Mouse (Mus musculus) midbrain, embryonic 15.5 days (tissue): ENCODE data around the gene Fgfr2. TPM values are rescaled to one million over a fixed set of nuclear protein-coding genes. Genes with fewer than 3 reads are reported as not detected.

ENCODE experiments used
- ATAC-seq: fragments of 200-750 bp; cut with Nextera tagmentation; replicated peaks from 2 replicates; pipeline ENCODE4 v1.8.0; 2017; ENCODE audit warnings: moderate TSS enrichment
- H3K27ac ChIP-seq: fragments of 300-500 bp; sonication (generic); 2 replicates; pipeline ENCODE4 v1.5.1; 2015; ENCODE audit warnings: mild to moderate bottlenecking, inconsistent platforms
- H3K27me3 ChIP-seq: fragments of 300-500 bp; sonication (generic); replicated peaks from 2 replicates; pipeline ENCODE4 v1.6.1; 2015; ENCODE audit warnings: inconsistent platforms
- H3K36me3 ChIP-seq: fragments of 300-500 bp; sonication (generic); replicated peaks from 2 replicates; pipeline ENCODE4 v1.6.1; 2015; ENCODE audit warnings: inconsistent platforms
- H3K4me1 ChIP-seq: fragments of 300-500 bp; sonication (generic); 2 replicates; pipeline ENCODE4 v1.6.1; 2015; ENCODE audit warnings: inconsistent platforms
- H3K4me2 ChIP-seq: fragments of 300-500 bp; sonication (generic); 2 replicates; pipeline ENCODE4 v1.6.1; 2015; ENCODE audit warnings: inconsistent platforms, mild to moderate bottlenecking, moderate library complexity
- H3K4me3 ChIP-seq: fragments of 300-500 bp; sonication (generic); 2 replicates; pipeline ENCODE4 v1.5.1; 2015; ENCODE audit warnings: mild to moderate bottlenecking, inconsistent platforms
- H3K9ac ChIP-seq: fragments of 300-500 bp; sonication (generic); 2 replicates; pipeline ENCODE4 v1.6.1; 2015; ENCODE audit warnings: mild to moderate bottlenecking, inconsistent platforms
- H3K9me3 ChIP-seq: fragments of 300-500 bp; sonication (generic); 2 replicates; pipeline ENCODE4 v1.6.1; 2016; ENCODE audit warnings: inconsistent platforms
- WGBS: fragments of 180-500 bp; shearing (Covaris S2); methylation state at CpG from one replicate; pipeline ENCODE4 v1.1.7; 2015; ENCODE audit warnings: mixed read lengths; 5-methylcytosine and 5-hydroxymethylcytosine counted together
- polyA plus RNA-seq: library from polyadenylated mRNA; unstranded; fragments of >200 nt; fragmentation: Nextera tagmentation; extraction: Ambion mirVana; gene quantifications from 2 replicates; pipeline ENCODE4 v1.2.1, GENCODE M21; 2015

The Fgfr2 gene
- polyA plus RNA-seq, 1 experiment from 2014 or later: 23.3 TPM

- no peak overlapping the region for H3K27ac ChIP-seq
- peaks cover 14% of the 10 kb centered on the region for H3K4me1 ChIP-seq
- no peaks in the 10 kb centered on the region for H3K36me3 ChIP-seq
- no peak overlapping the region for H3K4me2 ChIP-seq
- no peak for ATAC-seq
- H3K9ac ChIP-seq: no peak overlapping the region
- no peaks in the 10 kb centered on the region for H3K9me3 ChIP-seq
- no peaks in the 10 kb centered on the region for H3K27me3 ChIP-seq
- H3K4me3 ChIP-seq: no peak overlapping the region
- 96% methylated on average over 9 of the region's 9 CpGs for WGBS
Measured at GRCm38 (mm10) chr7:130665358-130665757, 2457.8 kb downstream of the Fgfr2 start.

GRCm38 (mm10) chr7:130664629-130665028 is 2458.5 kb downstream of the Fgfr2 start:
- no peaks in the 10 kb centered on the region for H3K27me3 ChIP-seq
- H3K4me2 ChIP-seq: no peak overlapping the region
- no peaks in the 10 kb centered on the region for H3K36me3 ChIP-seq
- H3K9me3 ChIP-seq: no peaks in the 10 kb centered on the region
- no peak overlapping the region for H3K4me3 ChIP-seq
- peaks cover 12% of the 10 kb centered on the region for H3K4me1 ChIP-seq
- no peak for ATAC-seq
- WGBS: 84% methylated on average over 5 of the region's 5 CpGs
- H3K27ac ChIP-seq: no peak overlapping the region
- no peak overlapping the region for H3K9ac ChIP-seq

GRCm38 (mm10) chr7:130664037-130664436 is 2459.1 kb downstream of the Fgfr2 start:
- no peak overlapping the region for H3K27ac ChIP-seq
- no peak overlapping the region for H3K9ac ChIP-seq
- no peaks in the 10 kb centered on the region for H3K36me3 ChIP-seq
- ATAC-seq: no peak
- peaks cover 6% of the 10 kb centered on the region for H3K4me1 ChIP-seq
- H3K4me2 ChIP-seq: no peak overlapping the region
- H3K9me3 ChIP-seq: no peaks in the 10 kb centered on the region
- 94% methylated on average over 5 of the region's 5 CpGs for WGBS
- no peaks in the 10 kb centered on the region for H3K27me3 ChIP-seq
- no peak overlapping the region for H3K4me3 ChIP-seq

- WGBS: 65% methylated on average over 4 of the region's 4 CpGs
- no peaks in the 10 kb centered on the region for H3K27me3 ChIP-seq
- H3K9ac ChIP-seq: no peak overlapping the region
- no peaks in the 10 kb centered on the region for H3K9me3 ChIP-seq
- H3K4me1 ChIP-seq: no peaks in the 10 kb centered on the region
- no peak for ATAC-seq
- no peak overlapping the region for H3K4me3 ChIP-seq
- H3K4me2 ChIP-seq: no peak overlapping the region
- H3K36me3 ChIP-seq: no peaks in the 10 kb centered on the region
- H3K27ac ChIP-seq: no peak overlapping the region
Measured at GRCm38 (mm10) chr7:130662869-130663268, 2460.3 kb downstream of the Fgfr2 start.

- 45% methylated on average over 5 of the region's 5 CpGs for WGBS
- ATAC-seq: no peak
- H3K27ac ChIP-seq: no peak overlapping the region
Measured at GRCm38 (mm10) chr7:130662250-130662649, 2460.9 kb downstream of the Fgfr2 start.

GRCm38 (mm10) chr7:130659129-130659528 is 2464.0 kb downstream of the Fgfr2 start:
- 95% methylated on average over 5 of the region's 5 CpGs for WGBS
- H3K4me1 ChIP-seq: no peaks in the 10 kb centered on the region
- no peak for ATAC-seq
- H3K9ac ChIP-seq: no peak overlapping the region
- no peak overlapping the region for H3K4me3 ChIP-seq
- H3K9me3 ChIP-seq: no peaks in the 10 kb centered on the region
- H3K27me3 ChIP-seq: no peaks in the 10 kb centered on the region
- H3K4me2 ChIP-seq: no peak overlapping the region
- H3K27ac ChIP-seq: no peak overlapping the region
- H3K36me3 ChIP-seq: no peaks in the 10 kb centered on the region

More at GRCm38 (mm10) chr7:130662250-130662649, 2460.9 kb downstream of the Fgfr2 start:
- Histone ChIP-seq H3K36me3 (no peaks in the 10 kb centered on the region), H3K4me1 (no peaks in the 10 kb centered on the region), H3K4me2 (no peak overlapping the region), H3K9me3 (no peaks in the 10 kb centered on the region), H3K4me3 (no peak overlapping the region), H3K27me3 (no peaks in the 10 kb centered on the region), H3K9ac (no peak overlapping the region)

GRCm38 (mm10) chr7:130657751-130658150 is 2465.4 kb downstream of the Fgfr2 start:
- Histone ChIP-seq H3K4me2 (no peak overlapping the region), H3K4me1 (no peaks in the 10 kb centered on the region), H3K27me3 (no peaks in the 10 kb centered on the region), H3K27ac (no peak overlapping the region), H3K9me3 (no peaks in the 10 kb centered on the region), H3K36me3 (no peaks in the 10 kb centered on the region), H3K9ac (no peak overlapping the region), H3K4me3 (no peak overlapping the region)
- ATAC-seq: no peak
- 73% methylated on average over 13 of the region's 13 CpGs for whole genome bisulfite sequencing

GRCm38 (mm10) chr7:130656965-130657364 is 2466.2 kb downstream of the Fgfr2 start:
- no peaks in the 10 kb centered on the region for H3K27me3 ChIP-seq
- H3K9ac ChIP-seq: no peak overlapping the region
- ATAC-seq: no peak
- no peaks in the 10 kb centered on the region for H3K4me1 ChIP-seq
- WGBS: 92% methylated on average over 8 of the region's 8 CpGs
- H3K27ac ChIP-seq: no peak overlapping the region
- H3K36me3 ChIP-seq: no peaks in the 10 kb centered on the region
- H3K9me3 ChIP-seq: no peaks in the 10 kb centered on the region
- H3K4me2 ChIP-seq: no peak overlapping the region
- H3K4me3 ChIP-seq: no peak overlapping the region

- Histone ChIP-seq H3K27ac (no peak overlapping the region), H3K9ac (no peak overlapping the region), H3K4me2 (no peak overlapping the region), H3K4me1 (no peaks in the 10 kb centered on the region), H3K4me3 (no peak overlapping the region), H3K27me3 (no peaks in the 10 kb centered on the region), H3K9me3 (no peaks in the 10 kb centered on the region), H3K36me3 (no peaks in the 10 kb centered on the region)
- 75% methylated on average over 2 of the region's 2 CpGs for WGBS
- ATAC-seq: no peak
Measured at GRCm38 (mm10) chr7:130654562-130654961, 2468.6 kb downstream of the Fgfr2 start.

GRCm38 (mm10) chr7:130653036-130653555 is 2470.1 kb downstream of the Fgfr2 start:
- Histone ChIP-seq H3K9ac (no peak overlapping the region), H3K36me3 (no peaks in the 10 kb centered on the region), H3K4me3 (no peak overlapping the region), H3K9me3 (no peaks in the 10 kb centered on the region), H3K4me2 (no peak overlapping the region), H3K27ac (no peak overlapping the region), H3K4me1 (0 out of 2 replicates have a peak, but pooled peaks cover 4% of the 10 kb centered on the region), H3K27me3 (no peaks in the 10 kb centered on the region)
- ATAC-seq: no peak
- WGBS: 43% methylated on average over 6 of the region's 6 CpGs

- ATAC-seq: no peak
- H3K27ac ChIP-seq: no peak overlapping the region
- peaks cover 20% of the 10 kb centered on the region for H3K4me1 ChIP-seq
- H3K36me3 ChIP-seq: no peaks in the 10 kb centered on the region
- no peaks in the 10 kb centered on the region for H3K9me3 ChIP-seq
- H3K27me3 ChIP-seq: 0 out of 2 replicates have a peak, but pooled peaks cover 4% of the 10 kb centered on the region
- H3K4me2 ChIP-seq: no peak overlapping the region
- WGBS: 92% methylated on average over 5 of the region's 5 CpGs
- H3K4me3 ChIP-seq: no peak overlapping the region
- no peak overlapping the region for H3K9ac ChIP-seq
Measured at GRCm38 (mm10) chr7:130650621-130651020, 2472.5 kb downstream of the Fgfr2 start.

GRCm38 (mm10) chr7:130649257-130649656 is 2473.9 kb downstream of the Fgfr2 start:
- Histone ChIP-seq H3K4me3 (no peak overlapping the region), H3K9me3 (no peaks in the 10 kb centered on the region), H3K27me3 (0 out of 2 replicates have a peak, but pooled peaks cover 7% of the 10 kb centered on the region), H3K36me3 (no peaks in the 10 kb centered on the region), H3K27ac (no peak overlapping the region), H3K9ac (no peak overlapping the region), H3K4me2 (no peak overlapping the region), H3K4me1 (peaks cover 23% of the 10 kb centered on the region)
- ATAC-seq: no peak
- 30% methylated on average over 7 of the region's 7 CpGs for WGBS

GRCm38 (mm10) chr7:130648061-130648460 is 2475.1 kb downstream of the Fgfr2 start:
- Histone ChIP-seq H3K36me3 (no peaks in the 10 kb centered on the region), H3K4me3 (no peak overlapping the region), H3K27ac (no peak overlapping the region), H3K4me2 (no peak overlapping the region), H3K9ac (no peak overlapping the region), H3K27me3 (0 out of 2 replicates have a peak, but pooled peaks cover 7% of the 10 kb centered on the region), H3K9me3 (no peaks in the 10 kb centered on the region), H3K4me1 (peaks cover 23% of the 10 kb centered on the region)
- 79% methylated on average over 4 of the region's 4 CpGs for whole genome bisulfite sequencing
- no peak for ATAC-seq
